Mouse (Mus musculus): Measurements from ENCODE around the gene D430041D05Rik. TPM values are rescaled to one million over a fixed set of nuclear protein-coding genes. Genes with fewer than 3 reads are reported as not detected.

D430041D05Rik gene
- total RNA-seq, 2 experiments from 2014 or later: 5.2 to 5.3 TPM

GRCm38 (mm10) chr2:104165631-104166030 lies 245.2 kb downstream of the D430041D05Rik start:
- no peak for DNase-seq (ENCODE audit: low spot score in 2 of 2)

- DNase-seq (ENCODE audit: low spot score in 2 of 2): no peak
Measured at GRCm38 (mm10) chr2:104163978-104164487, 246.8 kb downstream of the D430041D05Rik start.

- DNase-seq (ENCODE audit: low spot score in 2 of 2): no peak
Measured at GRCm38 (mm10) chr2:104163418-104163817, 247.4 kb downstream of the D430041D05Rik start.

- no peak for DNase-seq (ENCODE audit: low spot score in 2 of 2)
Measured at GRCm38 (mm10) chr2:104157831-104158230, 253.0 kb downstream of the D430041D05Rik start.

- DNase-seq (ENCODE audit: low spot score in 2 of 2): no peak
Measured at GRCm38 (mm10) chr2:104153876-104154275, 256.9 kb downstream of the D430041D05Rik start.

GRCm38 (mm10) chr2:104153345-104153744 lies 257.5 kb downstream of the D430041D05Rik start:
- no peak for DNase-seq (ENCODE audit: low spot score in 2 of 2)

- DNase-seq (ENCODE audit: low spot score in 2 of 2): no peak
Measured at GRCm38 (mm10) chr2:104150608-104151397, 260.0 kb downstream of the D430041D05Rik start.

GRCm38 (mm10) chr2:104147910-104148561 lies 262.8 kb downstream of the D430041D05Rik start:
- no peak for DNase-seq (ENCODE audit: low spot score in 2 of 2)

- DNase-seq (ENCODE audit: low spot score in 2 of 2): peak; percentile 19 to 25
Measured at GRCm38 (mm10) chr2:104145983-104146382, 264.8 kb downstream of the D430041D05Rik start.

GRCm38 (mm10) chr2:104144004-104144403 lies 266.8 kb downstream of the D430041D05Rik start:
- no peak for DNase-seq (ENCODE audit: low spot score in 2 of 2)

- DNase-seq (ENCODE audit: low spot score in 2 of 2): no peak
Measured at GRCm38 (mm10) chr2:104142140-104142539, 268.7 kb downstream of the D430041D05Rik start.

- DNase-seq (ENCODE audit: low spot score in 2 of 2): no peak
Measured at GRCm38 (mm10) chr2:104135920-104136319, 274.9 kb downstream of the D430041D05Rik start.

- peak in 1 of 2 experiments; percentile 32 for DNase-seq (ENCODE audit: low spot score in 2 of 2)
Measured at GRCm38 (mm10) chr2:104134150-104135056, 276.4 kb downstream of the D430041D05Rik start.

GRCm38 (mm10) chr2:104133042-104133810 lies 277.6 kb downstream of the D430041D05Rik start:
- DNase-seq (ENCODE audit: low spot score in 2 of 2): no peak

- no peak for DNase-seq (ENCODE audit: low spot score in 2 of 2)
Measured at GRCm38 (mm10) chr2:104132266-104132859, 278.4 kb downstream of the D430041D05Rik start.

GRCm38 (mm10) chr2:104130969-104131368 lies 279.8 kb downstream of the D430041D05Rik start:
- peak; percentile 24 to 44 for DNase-seq (ENCODE audit: low spot score in 2 of 2)

GRCm38 (mm10) chr2:104130165-104130564 lies 280.6 kb downstream of the D430041D05Rik start:
- no peak for DNase-seq (ENCODE audit: low spot score in 2 of 2)

- peak in 1 of 2 experiments; percentile 25 for DNase-seq (ENCODE audit: low spot score in 2 of 2)
Measured at GRCm38 (mm10) chr2:104128803-104129531, 281.8 kb downstream of the D430041D05Rik start.

- DNase-seq (ENCODE audit: low spot score in 2 of 2): no peak
Measured at GRCm38 (mm10) chr2:104124071-104124470, 286.7 kb downstream of the D430041D05Rik start.
